Mouse (Mus musculus): ENCODE results near the gene Rps6kb1.

The Rps6kb1 gene

DNA sequence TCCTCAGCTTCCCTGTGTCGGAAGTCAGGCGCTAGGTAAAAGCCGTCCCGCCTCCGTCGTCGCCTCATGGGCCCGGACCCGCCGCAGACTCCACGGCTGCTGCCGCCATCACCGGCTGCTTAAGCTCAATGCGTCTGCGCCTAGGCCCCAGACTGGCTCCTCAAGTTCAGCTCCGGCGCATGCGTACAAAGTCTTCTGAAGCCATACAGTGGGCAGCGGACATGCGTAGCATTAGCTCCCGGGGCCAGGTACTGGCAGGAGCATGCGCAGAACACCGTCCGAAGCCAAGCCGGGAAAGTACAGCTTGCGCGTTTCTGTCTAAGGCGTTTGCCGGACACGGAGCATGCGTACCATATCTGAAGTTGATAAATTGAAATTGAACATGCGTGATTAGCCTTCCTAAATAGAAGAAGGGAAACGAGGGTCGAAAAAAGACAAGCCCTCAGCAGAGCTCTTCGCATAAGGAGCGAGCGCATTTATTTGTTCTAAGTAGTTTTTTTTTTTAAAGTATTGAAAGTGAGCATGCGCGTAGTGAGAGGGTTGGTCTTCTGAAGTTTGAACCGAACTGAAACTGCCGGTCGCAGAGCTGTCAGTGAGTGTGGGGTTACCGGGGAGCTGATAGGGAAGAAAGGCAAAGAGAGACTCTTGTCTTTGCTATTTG lies at the start of gene Rps6kb1, which contains the start of gene Tubd1:
TSS of gene Rps6kb1 (minus strand) at position 167 of the 661 bp plus-strand sequence.
TSS of gene Tubd1 (plus strand) at position 353 of the 661 bp plus-strand sequence.
- DNase-seq (ENCODE audit: low spot score) = peak; percentile 99

DNA sequence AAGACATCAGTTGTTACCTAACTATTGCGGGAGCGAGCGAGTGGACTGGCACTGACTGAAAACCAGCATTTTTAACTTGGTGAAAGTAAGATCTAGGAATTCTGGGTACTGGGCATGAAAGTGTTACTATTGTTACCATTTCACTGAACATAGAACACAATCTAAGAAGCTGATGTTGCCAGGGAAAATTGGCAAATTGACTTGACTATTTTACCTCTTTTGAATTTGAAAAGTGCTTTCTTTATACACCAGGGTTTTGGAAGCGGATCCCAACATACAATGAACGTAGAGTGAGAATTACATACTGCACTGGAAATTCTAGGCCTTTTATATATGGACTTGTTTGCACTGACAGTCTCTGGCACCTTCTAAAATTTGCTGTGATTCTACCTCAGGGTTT lies 48.8 kb upstream of the Rps6kb1 start:
- no peak for DNase-seq (ENCODE audit: low spot score)

DNA sequence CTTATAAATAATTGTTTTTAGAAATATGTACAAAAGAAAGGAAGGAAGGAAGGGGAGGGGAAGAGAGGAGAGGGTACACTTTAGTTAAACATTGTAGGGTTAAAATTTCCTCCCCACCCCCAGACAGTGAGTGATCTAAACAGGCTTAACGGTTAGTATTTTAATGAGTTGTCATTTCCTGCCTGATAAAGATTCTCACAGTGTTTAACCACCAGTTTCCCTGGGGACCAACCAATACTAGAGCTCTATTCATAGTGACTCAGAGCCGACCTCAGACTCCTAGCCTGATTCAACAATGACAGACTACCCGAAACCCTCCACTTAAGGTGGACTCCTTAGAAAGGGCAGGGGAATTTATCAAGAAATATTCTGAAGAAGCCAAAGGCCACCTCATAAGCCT lies 48.4 kb upstream of the Rps6kb1 start:
- DNase-seq (ENCODE audit: low spot score) = no peak

DNA sequence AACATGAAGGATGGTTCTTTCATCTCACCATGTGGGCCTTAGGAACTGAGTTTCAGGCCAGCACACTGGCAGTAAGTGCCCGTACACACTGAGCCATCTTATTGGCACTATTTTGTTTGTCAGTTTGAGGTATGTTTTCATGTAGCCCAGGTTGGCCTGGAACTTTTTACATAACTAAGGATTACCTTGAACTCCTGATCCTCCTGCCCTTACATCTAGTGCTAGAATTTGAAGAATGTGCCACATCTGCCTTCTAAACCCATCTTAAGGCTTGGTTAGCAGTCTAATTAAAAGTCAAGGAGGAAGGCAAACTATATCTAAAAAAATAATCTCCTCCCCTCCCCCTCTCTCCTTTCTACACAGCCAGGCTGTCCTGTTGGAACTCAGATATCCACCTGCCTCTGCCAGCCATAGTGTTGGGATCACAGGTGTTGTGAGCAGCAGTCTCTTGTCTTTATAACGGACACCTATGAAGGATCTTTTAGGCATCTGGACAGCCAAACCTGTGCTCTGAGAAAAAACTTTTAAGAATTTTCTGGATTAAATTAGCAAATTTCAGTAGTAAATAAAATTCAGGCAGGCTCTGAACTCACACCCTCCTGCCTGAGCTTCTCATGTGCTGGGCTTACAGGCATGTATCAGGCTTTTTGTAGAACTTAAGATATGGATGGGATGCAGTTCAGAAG lies 47.5 kb upstream of the Rps6kb1 start:
- DNase-seq (ENCODE audit: low spot score) = no peak

- DNase-seq (ENCODE audit: low spot score) = no peak
Measured at GRCm38 (mm10) chr11:86591301-86591845, 46.8 kb upstream of the Rps6kb1 start.

DNA sequence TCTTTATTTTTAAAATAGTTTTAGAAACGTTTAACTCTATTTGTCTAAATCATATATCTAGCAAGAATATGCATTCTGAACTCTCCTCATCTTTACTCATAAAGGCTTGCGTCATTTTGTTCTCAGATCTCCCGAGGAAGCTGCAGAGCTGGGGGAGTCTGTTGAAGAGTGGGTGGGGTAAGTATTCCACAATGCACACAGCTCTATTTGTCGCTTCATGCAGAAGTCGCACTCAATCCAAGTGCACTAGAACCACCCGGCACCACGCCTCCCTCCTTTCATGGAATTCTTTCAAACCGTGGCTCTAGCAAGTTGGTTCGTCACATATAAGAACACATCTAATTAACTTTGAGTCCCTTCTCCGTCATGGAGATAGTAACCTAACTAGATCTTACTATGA lies 46.0 kb upstream of the Rps6kb1 start:
- no peak for DNase-seq (ENCODE audit: low spot score)

- DNase-seq (ENCODE audit: low spot score) = no peak
Measured at GRCm38 (mm10) chr11:86590066-86590465, 45.5 kb upstream of the Rps6kb1 start.

DNA sequence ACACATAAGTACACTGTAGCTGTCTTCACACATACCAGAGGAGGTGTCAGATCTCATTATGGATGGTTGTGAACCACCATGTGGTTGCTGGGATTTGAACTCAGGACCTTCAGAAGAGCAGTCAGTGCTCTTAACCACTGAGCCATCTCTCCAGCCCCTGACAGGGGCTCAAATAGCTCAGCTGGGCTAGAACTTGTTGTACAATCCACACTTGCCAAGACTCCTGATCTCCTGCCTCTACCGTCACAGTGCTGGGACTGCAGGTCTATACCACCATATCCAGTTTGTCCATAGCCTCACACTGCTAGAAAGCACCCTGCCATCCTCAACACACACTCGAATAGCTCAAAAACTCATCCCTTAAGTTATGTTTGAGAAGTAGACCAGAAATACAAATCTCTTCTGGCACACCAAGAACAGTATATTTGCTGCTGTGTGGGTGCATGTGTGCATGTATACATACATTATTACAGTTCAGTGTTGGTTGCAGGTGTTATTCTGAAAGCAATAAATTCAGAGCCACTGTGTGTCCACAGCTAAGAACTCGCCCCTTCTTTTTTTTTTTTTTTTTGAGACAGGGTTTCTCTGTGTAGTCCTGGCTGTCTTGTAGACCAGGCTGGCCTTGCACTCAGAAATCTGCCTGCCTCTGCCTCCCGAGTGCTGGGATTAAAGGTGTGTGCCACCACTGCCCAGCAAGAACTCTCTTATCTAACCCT lies 44.1 kb upstream of the Rps6kb1 start:
- no peak for DNase-seq (ENCODE audit: low spot score)

- no peak for DNase-seq (ENCODE audit: low spot score)
Measured at GRCm38 (mm10) chr11:86587830-86588229, 43.2 kb upstream of the Rps6kb1 start.

GRCm38 (mm10) chr11:86586868-86587792 lies 42.5 kb upstream of the Rps6kb1 start:
- no peak for DNase-seq (ENCODE audit: low spot score)

DNA sequence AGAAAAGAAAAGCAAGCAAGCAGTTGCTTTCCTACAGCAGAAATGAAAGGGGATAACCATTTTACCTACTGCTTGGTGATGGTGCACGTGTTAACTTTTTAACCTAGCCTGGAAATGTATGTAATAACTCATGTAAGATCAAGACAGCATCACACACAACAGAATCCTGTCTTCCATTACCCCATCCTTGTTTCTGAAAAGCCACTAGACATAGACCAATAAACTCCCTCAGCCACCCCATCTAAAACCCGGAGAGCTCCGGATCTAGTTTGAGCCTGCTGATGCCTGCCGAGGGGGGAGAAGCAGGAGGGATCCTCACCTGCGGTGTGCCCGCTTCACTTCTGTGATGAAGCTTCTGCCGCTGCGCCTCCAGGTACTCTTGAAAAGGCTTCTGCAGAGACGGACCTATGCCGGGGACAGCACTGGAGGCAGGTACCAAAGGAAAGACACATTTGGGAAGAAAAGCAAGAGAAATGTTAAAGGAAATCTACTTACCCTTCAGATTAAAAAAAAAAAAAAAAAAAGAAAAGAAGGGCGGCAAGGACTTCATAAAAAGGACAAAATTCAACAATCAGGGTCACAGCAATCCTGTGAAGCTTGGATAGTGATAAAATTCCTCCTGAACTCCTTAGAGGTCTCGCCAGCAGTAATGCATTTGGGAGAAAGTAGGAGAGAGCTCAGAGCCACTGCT lies 41.7 kb upstream of the Rps6kb1 start:
- no peak for DNase-seq (ENCODE audit: low spot score)

DNA sequence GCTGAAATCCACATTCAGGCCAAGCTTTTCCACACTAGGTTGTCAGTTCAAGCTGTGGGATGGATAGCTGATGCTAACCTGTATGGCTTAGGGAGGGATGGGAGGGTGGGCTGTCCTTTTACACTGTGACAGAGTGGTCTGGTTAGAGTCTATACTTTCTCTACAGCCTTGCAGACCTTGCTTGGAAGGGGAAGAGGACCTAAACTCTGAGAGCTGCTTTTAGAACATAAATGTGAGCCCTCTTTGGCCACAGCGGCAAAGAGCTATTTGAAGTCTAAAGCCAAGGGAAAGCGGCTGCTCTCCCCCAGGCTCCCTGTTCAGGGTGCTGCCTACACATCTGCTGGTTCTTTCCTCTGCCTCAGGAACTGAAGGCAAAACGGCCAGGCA lies 41.0 kb upstream of the Rps6kb1 start:
- no peak for DNase-seq (ENCODE audit: low spot score)

GRCm38 (mm10) chr11:86584898-86585597 lies 40.4 kb upstream of the Rps6kb1 start:
- no peak for DNase-seq (ENCODE audit: low spot score)

DNA sequence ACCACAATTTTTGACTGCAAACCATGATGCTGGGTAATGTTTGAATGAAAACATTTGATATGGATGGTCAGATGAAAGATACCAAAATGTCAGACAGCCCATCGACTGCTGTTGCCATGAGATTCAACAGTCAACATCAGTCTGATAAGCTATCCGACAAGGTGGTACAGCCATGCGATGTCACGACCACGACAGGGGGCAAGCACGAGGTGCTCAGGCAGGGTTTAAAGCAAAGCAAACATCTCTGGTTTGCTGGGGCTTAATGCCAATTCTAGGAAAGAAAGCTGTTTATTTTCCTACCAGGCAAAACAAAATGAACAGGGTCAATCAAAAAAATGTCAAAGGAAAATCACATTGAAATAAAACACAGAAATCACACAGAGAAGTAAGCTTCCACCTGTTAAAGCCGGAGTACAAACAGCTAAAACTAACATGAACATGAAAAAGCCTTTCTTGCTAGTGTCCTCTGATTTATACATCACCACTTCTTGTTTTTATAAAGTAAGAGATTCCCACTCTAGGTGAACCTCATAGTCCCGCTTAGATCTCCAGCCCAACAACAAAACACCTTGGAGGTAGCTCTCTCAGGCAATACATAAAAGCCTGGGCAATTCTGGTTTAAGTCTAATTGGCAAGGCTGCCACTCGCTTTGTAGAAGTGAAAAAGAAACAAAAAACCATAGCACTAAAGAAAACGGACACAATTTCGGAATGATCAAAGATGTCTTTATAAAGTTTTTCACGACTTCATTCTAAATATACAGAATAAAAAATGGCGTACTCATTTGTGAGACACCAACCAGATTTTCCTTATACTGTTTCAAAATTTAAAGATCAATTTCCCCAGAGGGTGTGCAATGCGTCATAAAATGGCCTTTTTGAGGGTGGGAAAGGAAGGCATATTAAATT lies 39.6 kb upstream of the Rps6kb1 start:
- no peak for DNase-seq (ENCODE audit: low spot score)

DNA sequence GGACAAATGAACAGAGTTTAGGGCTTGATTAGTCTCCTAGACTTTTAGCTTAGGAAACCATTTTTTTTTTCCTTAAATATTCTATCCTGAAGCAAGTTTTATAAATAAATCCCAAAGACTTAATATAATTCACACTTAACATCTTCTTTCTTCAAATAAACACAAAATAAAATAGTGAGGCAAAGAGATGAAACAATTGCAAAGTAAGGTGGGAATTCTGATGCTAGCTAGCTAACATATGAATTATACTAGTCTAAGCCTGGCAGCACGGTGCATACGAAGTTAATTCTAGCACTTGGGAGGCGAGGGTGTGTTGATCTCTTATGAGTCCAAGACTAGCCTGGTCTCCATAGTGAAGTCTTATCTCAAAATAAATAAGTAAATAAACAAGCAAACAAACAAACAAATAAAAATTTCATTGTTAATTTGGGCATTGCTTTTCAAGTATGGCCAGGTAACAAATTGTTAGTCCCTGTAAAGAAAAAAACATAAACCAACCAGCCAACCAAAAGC lies 38.8 kb upstream of the Rps6kb1 start:
- DNase-seq (ENCODE audit: low spot score) = no peak

DNA sequence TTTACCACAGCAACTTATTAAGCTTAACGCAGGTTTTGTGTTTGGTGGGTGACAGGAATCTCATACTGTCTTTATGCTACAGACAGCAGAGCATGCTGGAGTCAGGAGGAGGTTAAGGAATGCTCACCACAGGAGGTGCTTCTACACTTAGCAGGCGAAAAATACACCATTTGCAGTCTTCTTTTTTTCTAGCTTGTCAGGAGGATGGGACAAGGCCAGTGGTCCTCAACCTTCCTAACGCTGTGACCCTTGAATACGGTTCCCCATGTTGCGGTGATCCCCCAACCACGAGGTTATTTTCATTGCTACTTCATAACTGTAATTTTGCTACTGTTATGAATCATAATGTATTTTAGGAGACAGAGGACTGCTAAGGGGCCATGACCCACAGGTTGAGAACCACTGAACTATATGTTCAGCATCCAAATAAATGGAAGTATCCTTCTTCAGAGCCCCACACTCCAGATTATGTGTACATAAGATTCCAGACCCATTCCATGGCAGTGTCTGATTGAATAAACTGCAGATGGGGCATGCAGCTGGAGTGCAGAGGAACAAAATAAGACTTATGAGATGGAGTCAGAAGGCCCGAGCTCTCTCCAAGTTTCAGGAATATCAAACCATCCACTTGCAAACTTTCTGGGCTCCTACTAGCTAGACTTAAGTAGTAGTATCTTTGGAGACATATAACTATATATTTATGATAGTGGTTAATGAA lies 38.1 kb upstream of the Rps6kb1 start:
- DNase-seq (ENCODE audit: low spot score) = no peak

DNA sequence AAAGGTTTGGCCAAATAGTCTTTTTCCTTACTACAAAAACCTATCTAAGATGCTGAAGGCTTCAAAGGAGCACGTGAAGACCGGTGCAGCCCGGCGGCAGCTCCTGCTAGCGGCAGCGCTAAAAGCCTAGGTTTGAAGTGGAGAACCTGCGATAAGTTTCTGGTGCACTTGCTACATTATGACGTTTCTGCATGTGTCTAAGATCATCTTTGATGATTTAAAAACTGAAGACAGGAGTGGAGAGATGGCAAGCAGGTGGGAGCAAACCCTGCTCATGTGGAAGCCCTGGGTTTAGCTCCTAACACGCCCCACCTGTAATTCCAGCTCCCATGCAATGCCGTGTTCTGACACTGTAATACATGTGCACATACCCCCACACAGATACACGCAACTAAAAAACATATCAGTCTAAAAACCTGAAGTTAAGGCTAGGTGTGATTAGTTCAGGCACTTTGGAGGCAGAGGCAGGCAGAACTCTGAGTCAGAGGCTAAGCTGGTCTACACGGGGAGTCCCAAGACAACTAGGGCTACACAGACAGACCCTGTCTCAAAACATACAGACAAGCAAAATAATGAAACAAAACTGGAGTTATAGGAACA lies 37.4 kb upstream of the Rps6kb1 start:
- DNase-seq (ENCODE audit: low spot score) = no peak

DNA sequence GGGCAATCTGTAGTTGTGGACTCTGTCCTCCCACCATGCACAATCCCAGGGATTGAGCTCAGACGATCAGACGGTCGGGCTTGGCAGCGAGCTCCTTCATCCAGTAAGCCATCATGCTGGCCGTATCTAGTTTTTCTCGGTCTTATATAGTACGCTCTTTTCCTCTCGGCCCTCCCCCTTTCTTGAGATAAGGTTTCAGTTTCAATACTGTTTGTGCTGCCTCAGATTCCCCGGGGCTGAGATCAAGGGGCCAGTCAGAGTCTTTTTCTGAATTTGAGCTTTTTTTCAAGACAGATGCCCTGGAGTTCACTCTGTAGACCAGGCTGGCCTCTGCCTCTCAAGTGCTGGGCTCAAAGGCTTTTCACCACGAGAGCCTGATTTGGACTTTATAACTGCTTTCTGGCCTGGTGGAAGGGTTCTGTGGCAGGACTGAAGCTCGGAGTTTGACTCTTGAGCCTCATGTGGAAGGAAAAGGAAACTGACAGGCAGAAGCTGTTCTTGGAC lies 36.7 kb upstream of the Rps6kb1 start:
- no peak for DNase-seq (ENCODE audit: low spot score)
